Mouse (Mus musculus) left cerebral cortex, adult 2 months (tissue): Measurements from ENCODE around the gene Etnk2. TPM values are rescaled to one million over a fixed set of nuclear protein-coding genes. Genes with fewer than 3 reads are reported as not detected.

ENCODE experiments used
- DNase-seq, 2 experiments: peaks; one replicate each; pipeline ENCODE4 v3.0.0; 2021 to 2022; ENCODE audit warnings: low spot score in 2 of 2, mixed read lengths in 1 of 2; ENCODE audit errors: extremely low spot score in 1 of 2
- H3K27ac ChIP-seq: fragments of 200-600 bp; 2 replicates; pipeline ENCODE4 v1.8.1; 2022
- H3K4me3 ChIP-seq: fragments of 200-600 bp; 2 replicates; pipeline ENCODE4 v1.8.1; 2022
- CTCF ChIP-seq: fragments of 200-600 bp; IDR thresholded peaks from 2 replicates; pipeline ENCODE4 v1.8.1; 2022; ENCODE audit warnings: antibody characterized with exemption, mild to moderate bottlenecking, moderate library complexity
- intact Hi-C: fragments of 180-260 bp; cut with DNase I; formaldehyde crosslinking; loops from one replicate; pipeline ENCODE4 v1.15.1; 2025
- total RNA-seq, 2 experiments: library from RNA; stranded (reverse); gene quantifications; 2 replicates each; pipeline ENCODE4 v1.2.3; 2021

The Etnk2 gene
- total RNA-seq, 2 experiments from 2014 or later: 12.4 to 14.6 TPM

DNA sequence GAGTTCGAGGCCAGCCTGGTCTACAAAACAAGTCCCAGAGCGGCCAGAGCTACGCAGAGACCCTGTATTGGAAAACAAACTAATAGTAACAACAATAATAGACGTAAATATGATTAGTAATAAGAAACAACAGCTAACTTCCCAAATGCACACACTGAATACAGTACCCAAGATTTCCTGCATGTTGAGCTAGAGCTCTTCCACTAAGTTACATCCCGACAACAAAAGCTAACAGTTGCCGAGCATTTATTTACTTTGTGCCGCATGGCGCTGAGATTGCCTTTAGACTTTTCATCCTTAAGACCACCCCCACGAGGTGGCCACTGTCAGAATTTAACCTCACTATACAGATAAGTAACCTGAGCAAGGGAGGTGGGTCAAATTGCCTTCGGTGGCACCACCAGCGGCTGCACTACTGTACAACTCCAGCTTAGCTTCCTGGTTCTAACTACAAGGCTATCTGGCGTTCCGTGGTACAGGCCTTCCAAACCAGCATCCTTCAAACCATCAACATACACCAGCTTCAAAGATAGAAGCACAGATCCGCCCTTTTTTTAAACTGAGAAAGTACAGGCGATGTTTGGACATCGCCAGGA lies 58.7 kb downstream of the Etnk2 start:
- no peak; the same call in 1 of the 2 replicates for TF ChIP-seq CTCF
- DNase-seq: no peak
- H3K27ac ChIP-seq: peak overlapping the region; percentile 72; the same call in 1 of the 2 replicates
- intact Hi-C loops: no loop called here
- H3K4me3 ChIP-seq: peak overlapping the region; percentile 51

- DNase-seq: no peak
- Histone ChIP-seq H3K4me3 (peak overlapping the region; percentile 51), H3K27ac (peak overlapping the region; percentile 72)
- TF ChIP-seq CTCF: no peak
- intact Hi-C loops: loop anchor here (1.0 kb wide), 1 partner anchor 37 kb away; no protein-coding TSS in a partner anchor
Observed at GRCm38 (mm10) chr1:133422615-133423161, 59.3 kb downstream of the Etnk2 start.

DNA sequence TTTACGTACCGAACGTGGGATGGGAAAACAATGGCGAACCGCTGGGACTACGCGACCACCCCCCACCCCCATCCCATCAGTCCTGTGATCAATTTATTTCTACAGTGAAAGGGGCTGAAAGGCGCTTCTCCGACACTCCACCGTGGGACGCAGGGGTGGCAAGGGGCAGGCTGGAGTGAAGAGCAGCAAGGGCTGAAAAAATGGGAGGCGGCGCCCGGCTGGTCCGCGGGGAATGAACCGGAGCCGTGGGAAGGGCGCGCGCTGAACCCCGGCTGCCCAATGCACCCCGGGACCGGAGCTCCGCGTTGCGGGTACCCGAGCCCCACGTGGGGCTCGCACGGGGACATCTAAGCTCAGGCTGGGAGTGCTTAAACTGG lies 59.8 kb downstream of the Etnk2 start:
- intact Hi-C loops: loop anchor here (1.0 kb wide), 1 partner anchor 38 kb away; no protein-coding TSS in a partner anchor
- Histone ChIP-seq H3K27ac (peak overlapping the region; percentile 72), H3K4me3 (peak overlapping the region; percentile 51)
- no peak for TF ChIP-seq CTCF
- DNase-seq: no peak

- TF ChIP-seq CTCF: no peak
- intact Hi-C loops: loop anchor here (1.0 to 2.0 kb wide), 2 partner anchors 39 to 69 kb away; no protein-coding TSS in a partner anchor
- peak within 1 kb of the TSS; percentile 51 for H3K4me3 ChIP-seq
- H3K27ac ChIP-seq: peak within 1 kb of the TSS; percentile 72
- DNase-seq: peak; percentile 31 to 51
Observed at GRCm38 (mm10) chr1:133423543-133424480, 60.4 kb downstream of the Etnk2 start, which contains the start of gene Sox13. TSS of gene Sox13 (minus strand) at chr1:133424377.

GRCm38 (mm10) chr1:133424547-133425140 lies 61.3 kb downstream of the Etnk2 start:
- no peak overlapping the region for H3K27ac ChIP-seq
- intact Hi-C loops: loop anchor here (2.0 kb wide), 1 partner anchor 68 kb away; no protein-coding TSS in a partner anchor
- no peak for DNase-seq
- no peak for TF ChIP-seq CTCF
- H3K4me3 ChIP-seq: no peak overlapping the region

Other genes starting within 250 kb of the Etnk2 start
- gene Ppp1r15b, start 232.4 kb upstream of the Etnk2 start, total RNA-seq: 10 to 100 TPM; 41.4 to 44.3 TPM
- gene Plekha6, start 199.4 kb upstream of the Etnk2 start, total RNA-seq: 10 to 100 TPM; 94.2 to 96.3 TPM
- under 1 TPM; 0.37 to 0.72 TPM for gene Golt1a, start 53.8 kb upstream of the Etnk2 start, total RNA-seq
- 1 to 10 TPM in 1 of 2 experiments, not detected in 1; 1.6 TPM for gene Kiss1, start 41.7 kb upstream of the Etnk2 start, total RNA-seq
- gene Ren1, start 13.1 kb upstream of the Etnk2 start, total RNA-seq: not detected
- 1 to 10 TPM; 8.9 to 9.3 TPM for gene Sox13, start 60.8 kb downstream of the Etnk2 start, total RNA-seq
- 10 to 100 TPM; 58.3 to 70.2 TPM for gene Snrpe, start 246.7 kb downstream of the Etnk2 start, total RNA-seq